Mouse (Mus musculus) CH12.LX (cell line): ENCODE data around the gene Pla2g1b. TPM values are rescaled to one million over a fixed set of nuclear protein-coding genes. Genes with fewer than 3 reads are reported as not detected.

Experiments used
- DNase-seq: peaks from one replicate; pipeline ENCODE4 v3.0.0-alpha.2; 2013; ENCODE audit errors: extremely low read depth
- H3K27ac ChIP-seq: 2 replicates; pipeline ENCODE4 v1.5.1; 2012; ENCODE audit warnings: low read depth, mild to moderate bottlenecking, control low read depth, moderate library complexity; ENCODE audit not compliant: insufficient read depth
- H3K27me3 ChIP-seq: replicated peaks from 2 replicates; pipeline ENCODE3; 2012; ENCODE audit warnings: inconsistent platforms
- H3K36me3 ChIP-seq, 2 experiments: replicated peaks in 1 of 2; 2 replicates each; pipeline versions ENCODE3 to v1.6.1; 2012; ENCODE audit warnings: inconsistent platforms in 1 of 2, low read length in 1 of 2, mild to moderate bottlenecking in 1 of 2, mixed read lengths in 1 of 2, moderate library complexity in 1 of 2; ENCODE audit not compliant: control insufficient read depth in 1 of 2, insufficient read depth in 1 of 2
- H3K4me1 ChIP-seq, 2 experiments: 2 replicates each; pipeline ENCODE4 v1.6.1; 2012; ENCODE audit warnings: inconsistent platforms in 1 of 2, moderate library complexity in 1 of 2; ENCODE audit not compliant: insufficient read depth in 2 of 2, control insufficient read depth in 1 of 2
- H3K4me2 ChIP-seq: 2 replicates; pipeline ENCODE4 v1.6.1; 2012; ENCODE audit warnings: low read depth, mild to moderate bottlenecking, control low read depth; ENCODE audit not compliant: poor library complexity, insufficient read depth, severe bottlenecking
- H3K4me3 ChIP-seq, 3 experiments: fragments of 150-350 bp in 1 of 3; sonication (generic) in 1 of 3; replicated peaks in 1 of 3; 2 replicates each; pipeline versions ENCODE3 to v1.5.1; 2011 to 2012; ENCODE audit warnings: low read depth in 2 of 3, low read length in 2 of 3, mild to moderate bottlenecking in 2 of 3, moderate library complexity in 2 of 3, control low read depth in 1 of 3, improper control_type of control experiment in 1 of 3, inconsistent platforms in 1 of 3, mixed read lengths in 1 of 3; ENCODE audit not compliant: poor library complexity in 1 of 3
- H3K79me2 ChIP-seq: replicated peaks from 2 replicates; pipeline ENCODE4 v1.6.1; 2012; ENCODE audit warnings: mild to moderate bottlenecking, moderate library complexity; ENCODE audit not compliant: control insufficient read depth, poor library complexity, insufficient read depth, severe bottlenecking; ENCODE audit errors: extremely low read depth
- H3K9ac ChIP-seq: 2 replicates; pipeline ENCODE4 v1.6.1; 2012; ENCODE audit warnings: low read depth, mild to moderate bottlenecking, control low read depth, moderate library complexity; ENCODE audit not compliant: insufficient read depth
- H3K9me3 ChIP-seq: replicated peaks from 2 replicates; pipeline ENCODE3; 2012; ENCODE audit warnings: low read length, inconsistent platforms, mixed read lengths
- BHLHE40 ChIP-seq: IDR thresholded peaks from 2 replicates; pipeline ENCODE4 v1.6.1; 2011; ENCODE audit warnings: mild to moderate bottlenecking, low read depth, low read length, improper control_type of control experiment
- CHD1 ChIP-seq: IDR thresholded peaks from 2 replicates; pipeline ENCODE4 v1.6.1; 2012; ENCODE audit warnings: low read depth, low read length, improper control_type of control experiment, inconsistent platforms
- CTCF ChIP-seq, 2 experiments: IDR thresholded peaks in 1 of 2; conservative IDR thresholded peaks in 1 of 2; 2 replicates each; pipeline ENCODE4 v1.5.1; 2011 to 2012; ENCODE audit warnings: low read depth in 2 of 2, low read length in 2 of 2, improper control_type of control experiment in 1 of 2, inconsistent platforms in 1 of 2, mild to moderate bottlenecking in 1 of 2, moderate library complexity in 1 of 2
- EP300 ChIP-seq: IDR thresholded peaks from 2 replicates; pipeline ENCODE4 v1.6.1; 2011; ENCODE audit warnings: low read length, improper control_type of control experiment
- GABPA ChIP-seq: IDR thresholded peaks from 2 replicates; pipeline ENCODE4 v1.6.1; 2012; ENCODE audit warnings: low read depth, low read length, improper control_type of control experiment, inconsistent platforms; ENCODE audit not compliant: insufficient replicate concordance
- HCFC1 ChIP-seq: IDR thresholded peaks from 2 replicates; pipeline ENCODE4 v1.6.1; 2012; ENCODE audit warnings: low read depth, mild to moderate bottlenecking, inconsistent platforms, low read length, improper control_type of control experiment
- JUND ChIP-seq: conservative IDR thresholded peaks from 2 replicates; pipeline ENCODE4 v1.6.1; 2011; ENCODE audit warnings: low read depth, low read length, improper control_type of control experiment
- KAT2A ChIP-seq: IDR thresholded peaks from 2 replicates; pipeline ENCODE4 v1.6.1; 2012; ENCODE audit warnings: low read length, improper control_type of control experiment, inconsistent platforms; ENCODE audit not compliant: insufficient replicate concordance
- MAX ChIP-seq: IDR thresholded peaks from 2 replicates; pipeline ENCODE4 v1.6.1; 2011; ENCODE audit warnings: low read length, improper control_type of control experiment
- MEF2A ChIP-seq: IDR thresholded peaks from 2 replicates; pipeline ENCODE4 v1.6.1; 2014; ENCODE audit warnings: low read depth, mild to moderate bottlenecking, inconsistent platforms, low read length, improper control_type of control experiment, borderline replicate concordance
- MYC ChIP-seq: IDR thresholded peaks from 2 replicates; pipeline ENCODE4 v1.6.1; 2011; ENCODE audit warnings: low read depth, mild to moderate bottlenecking, improper control_type of control experiment, low read length
- NRF1 ChIP-seq: IDR thresholded peaks from 2 replicates; pipeline ENCODE4 v1.6.1; 2014; ENCODE audit warnings: low read depth, mild to moderate bottlenecking, inconsistent platforms, low read length, improper control_type of control experiment, moderate library complexity
- PAX5 ChIP-seq: IDR thresholded peaks from 2 replicates; pipeline ENCODE4 v1.6.1; 2012; ENCODE audit warnings: low read length, inconsistent platforms, mixed read lengths
- POLR2AphosphoS2 ChIP-seq: IDR thresholded peaks from 2 replicates; pipeline ENCODE4 v1.6.1; 2011; ENCODE audit warnings: low read depth, low read length, improper control_type of control experiment
- RAD21 ChIP-seq: IDR thresholded peaks from 2 replicates; pipeline ENCODE4 v1.6.1; 2011; ENCODE audit warnings: low read depth, mild to moderate bottlenecking, low read length, improper control_type of control experiment, moderate library complexity
- SIN3A ChIP-seq: IDR thresholded peaks from 2 replicates; pipeline ENCODE4 v1.6.1; 2012; ENCODE audit warnings: low read length, improper control_type of control experiment, inconsistent platforms
- SMC3 ChIP-seq: IDR thresholded peaks from 2 replicates; pipeline ENCODE4 v1.6.1; 2011; ENCODE audit warnings: low read depth, low read length, improper control_type of control experiment
- TBP ChIP-seq: conservative IDR thresholded peaks from 2 replicates; pipeline ENCODE4 v1.6.1; 2011; ENCODE audit warnings: low read depth, low read length, improper control_type of control experiment
- TCF12 ChIP-seq: IDR thresholded peaks from 2 replicates; pipeline ENCODE4 v1.6.1; 2014; ENCODE audit warnings: low read depth, mild to moderate bottlenecking, inconsistent platforms, low read length, improper control_type of control experiment
- UBTF ChIP-seq: IDR thresholded peaks from 2 replicates; pipeline ENCODE4 v1.6.1; 2012; ENCODE audit warnings: low read depth, mild to moderate bottlenecking, inconsistent platforms, low read length, improper control_type of control experiment, moderate library complexity
- USF1 ChIP-seq: IDR thresholded peaks from 2 replicates; pipeline ENCODE4 v1.6.1; 2014; ENCODE audit warnings: low read depth, mild to moderate bottlenecking, inconsistent platforms, low read length, improper control_type of control experiment
- USF2 ChIP-seq: conservative IDR thresholded peaks from 2 replicates; pipeline ENCODE4 v1.6.1; 2011; ENCODE audit warnings: low read depth, low read length, improper control_type of control experiment
- ZC3H11A ChIP-seq: IDR thresholded peaks from 2 replicates; pipeline ENCODE4 v1.6.1; 2012; ENCODE audit warnings: low read depth, mild to moderate bottlenecking, inconsistent platforms, low read length, improper control_type of control experiment
- ZMIZ1 ChIP-seq: IDR thresholded peaks from 2 replicates; pipeline ENCODE4 v1.6.1; 2012; ENCODE audit warnings: low read depth, mild to moderate bottlenecking, inconsistent platforms, low read length, improper control_type of control experiment
- ZNF384 ChIP-seq: IDR thresholded peaks from 2 replicates; pipeline ENCODE4 v1.6.1; 2012; ENCODE audit warnings: low read depth, low read length, improper control_type of control experiment, inconsistent platforms
- dilution Hi-C: fragments of 300-500 bp; cut with MboI; formaldehyde crosslinking; loops from 2 replicates; pipeline ENCODE4 v1.14.3; 2020; ENCODE audit warnings: low sequenced_read_pairs; ENCODE audit not compliant: extremely low pct_unique_long_range_greater_than_20kb, extremely low pct_ligation_motif_present
- in situ Hi-C: fragments of 300-500 bp; cut with MboI; formaldehyde crosslinking; loops from 3 replicates; pipeline ENCODE4 v1.14.3; 2019; ENCODE audit warnings: low sequenced_read_pairs, low pct_ligation_motif_present, low pct_unique_long_range_greater_than_20kb, mixed read lengths
- polyA plus RNA-seq: library from polyadenylated mRNA; unstranded; fragments of >175 nt; gene quantifications from 2 replicates; pipeline ENCODE4 v1.2.1, GENCODE M21; 2012; ENCODE audit warnings: low read depth; ENCODE audit not compliant: insufficient read length
- total RNA-seq, 2 experiments: library from RNA; depleted of rRNA; stranded (reverse); fragments of 300-350 nt in 1 of 2; fragments of >200 nt in 1 of 2; gene quantifications; 2 replicates each; pipeline ENCODE4 v1.2.3; 2012 to 2014

Gene Pla2g1b
- total and polyA plus RNA-seq, 3 experiments = not detected

- TF ChIP-seq ZC3H11A (no peak), UBTF (no peak), ZMIZ1 (no peak), KAT2A (no peak), SIN3A (no peak), GABPA (no peak), CTCF (conservative IDR thresholded peaks at IDR 0.05 in 1 of 2, IDR thresholded peaks at IDR 0.05 in 1 of 2; ENCODE audit: low read depth in 2 of 2, low read length in 2 of 2) (no peak), USF1 (no peak), MYC (no peak), NRF1 (no peak), HCFC1 (no peak), JUND (no peak), TCF12 (no peak), MEF2A (no peak), MAX (no peak), RAD21 (no peak), SMC3 (no peak), BHLHE40 (no peak), TBP (no peak), CHD1 (no peak)
- TF ChIP-seq, all 38 proteins: peak for 0
- no peak overlapping the region for H3K9ac ChIP-seq
- H3K79me2 ChIP-seq = no peaks in the 10 kb centered on the region
- no peaks in the 10 kb centered on the region for H3K9me3 ChIP-seq
- no peak overlapping the region for H3K27ac ChIP-seq
- in situ Hi-C loops (no loop called here), dilution Hi-C loops (no loop called here)
- H3K4me2 ChIP-seq = no peak overlapping the region
- no peak overlapping the region for H3K4me3 ChIP-seq
- H3K4me1 ChIP-seq = no peaks in the 10 kb centered on the region
- no peak for DNase-seq
- no peaks in the 10 kb centered on the region for H3K27me3 ChIP-seq
- H3K36me3 ChIP-seq = peaks cover 0 to 63% of the 10 kb centered on the region in 2 experiments
Measured at GRCm38 (mm10) chr5:115447108-115447507, 19.0 kb upstream of the Pla2g1b start.

DNA sequence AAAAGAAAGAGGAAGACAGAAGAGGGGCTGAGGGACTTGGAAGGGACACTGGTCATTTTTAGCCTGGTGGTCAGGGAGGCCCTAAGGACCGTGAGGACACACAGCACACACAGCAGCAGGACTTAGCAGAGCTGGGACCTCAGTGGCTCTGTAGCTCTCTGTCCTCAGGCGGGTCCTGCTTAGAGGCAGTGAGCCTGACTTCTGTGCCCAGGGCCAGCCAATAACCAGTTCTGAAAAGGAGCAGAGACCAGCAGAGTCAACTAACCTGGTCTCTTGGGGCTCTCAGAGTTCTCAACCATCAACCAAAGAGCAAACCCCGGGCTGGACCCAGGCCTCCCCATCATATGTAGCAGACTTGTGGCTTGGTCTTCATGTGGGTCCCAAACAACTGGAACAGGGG is 16.8 kb upstream of the Pla2g1b start:
- dilution Hi-C loops = no loop called here
- H3K27ac ChIP-seq = no peak overlapping the region

More for the DNA sequence above, 16.8 kb upstream of the Pla2g1b start:
- no peak overlapping the region for H3K9ac ChIP-seq
- H3K9me3 ChIP-seq = no peaks in the 10 kb centered on the region
- TF ChIP-seq MEF2A = no peak
- TF ChIP-seq JUND = no peak
- no peak for TF ChIP-seq POLR2AphosphoS2
- no peak for TF ChIP-seq USF2
- no peak for TF ChIP-seq PAX5
- TF ChIP-seq CTCF (conservative IDR thresholded peaks at IDR 0.05 in 1 of 2, IDR thresholded peaks at IDR 0.05 in 1 of 2; ENCODE audit: low read depth in 2 of 2, low read length in 2 of 2) = no peak
- no peak for TF ChIP-seq MYC
- TF ChIP-seq GABPA = no peak
- no peak for TF ChIP-seq SIN3A
- TF ChIP-seq EP300 = no peak
- TF ChIP-seq ZNF384 = no peak
- TF ChIP-seq, all 38 proteins: peak for 0
- Histone ChIP-seq H3K4me2 (no peak overlapping the region), H3K36me3 (peaks cover 0 to 67% of the 10 kb centered on the region in 2 experiments), H3K27me3 (no peaks in the 10 kb centered on the region), H3K79me2 (no peaks in the 10 kb centered on the region), H3K4me3 (no peak overlapping the region), H3K4me1 (no peaks in the 10 kb centered on the region)
- in situ Hi-C loops = no loop called here
- DNase-seq = no peak
